Mouse (Mus musculus): ENCODE measurements around the gene Alg10b. TPM values are rescaled to one million over a fixed set of nuclear protein-coding genes. Genes with fewer than 3 reads are reported as not detected.
"Not testable (repeated sequence)": the region's sequence is repeated elsewhere in the genome, so short reads cannot be mapped to it uniquely, and the experiment has no call there.

The Alg10b gene
- polyA plus RNA-seq (2014; fragmentation: Nextera tagmentation; extraction: Ambion mirVana): 49.3 and 49.9 TPM in 2 replicates

DNA sequence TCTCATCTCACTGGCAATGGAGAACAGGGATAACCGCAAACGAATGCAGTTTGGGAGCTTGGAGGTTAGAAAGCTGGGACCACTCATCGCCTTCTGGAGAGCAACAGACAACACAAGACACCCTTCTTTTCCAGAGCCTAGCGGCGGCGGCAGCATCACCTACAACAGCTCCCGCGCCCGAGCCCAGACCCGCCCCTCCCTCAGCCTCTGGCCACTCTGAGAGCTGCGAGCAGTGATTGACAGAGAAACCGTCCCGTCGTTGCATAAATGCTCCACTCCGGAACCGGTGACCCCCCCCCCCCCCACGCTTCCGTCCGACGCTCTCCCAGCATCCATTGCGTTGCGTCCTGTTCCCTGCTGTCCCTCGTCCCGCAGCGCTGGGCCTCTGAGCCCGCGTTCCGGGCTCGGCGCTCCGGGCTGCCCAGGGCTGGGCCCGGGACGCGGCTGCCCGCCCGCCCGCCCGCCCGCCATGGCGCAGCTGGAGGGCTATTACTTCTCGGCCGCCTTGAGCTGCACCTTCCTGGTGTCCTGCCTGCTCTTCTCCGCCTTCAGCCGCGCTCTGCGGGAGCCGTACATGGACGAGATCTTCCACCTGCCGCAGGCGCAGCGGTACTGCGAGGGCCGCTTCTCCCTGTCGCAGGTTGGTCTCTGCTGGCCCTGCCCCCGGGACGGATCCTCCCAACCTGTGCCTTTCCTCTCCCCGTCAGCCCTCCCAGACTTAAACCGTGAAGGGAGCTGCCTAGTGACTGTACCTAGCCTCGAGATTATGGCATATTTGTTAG lies at the start of gene Alg10b:
Gene Alg10b, plus strand, starts transcription at position 343 of the 782 bp plus-strand sequence.
- WGBS: under 1% methylated on average over 41 of the region's 59 CpGs
- no peaks in the 10 kb centered on the region; the same call in 1 of the 2 replicates for H3K36me3 ChIP-seq (ENCODE audit: control insufficient read depth, insufficient read depth, low read length)
- ATAC-seq (ENCODE audit: insufficient read depth, low FRiP score, low TSS enrichment): peak; percentile 99

DNA sequence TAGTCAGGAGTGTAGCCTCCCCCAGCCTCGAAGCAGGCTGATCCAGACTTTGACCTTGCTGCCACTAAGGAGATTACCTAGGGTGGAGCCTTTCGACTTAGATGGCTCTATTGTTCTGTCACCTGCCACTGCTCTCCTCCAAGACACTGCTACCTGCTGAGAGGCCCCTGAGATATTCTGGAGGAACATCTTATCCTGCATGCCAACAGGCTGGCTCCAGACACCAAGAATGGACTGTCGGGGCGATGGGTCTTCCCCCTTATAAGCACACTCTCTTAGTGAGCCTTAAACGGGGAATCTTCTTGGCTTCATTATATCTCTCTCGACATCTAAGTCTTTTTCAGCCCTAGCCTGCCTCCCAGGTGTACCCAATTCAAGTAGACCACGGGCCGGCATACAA lies 41.0 kb upstream of the Alg10b start:
- 77% methylated on average over 8 of the region's 8 CpGs for WGBS
- not testable (repeated sequence) for H3K27me3 ChIP-seq (ENCODE audit: control insufficient read depth, insufficient read depth, low read length); H3K27ac ChIP-seq (ENCODE audit: low read depth, low read length); H3K4me2 ChIP-seq (ENCODE audit: low read depth); H3K36me3 ChIP-seq (ENCODE audit: control insufficient read depth, insufficient read depth, low read length); H3K4me1 ChIP-seq (ENCODE audit: control insufficient read depth, insufficient read depth, low read length); H3K9me3 ChIP-seq (ENCODE audit: control insufficient read depth, low read length); ATAC-seq (ENCODE audit: insufficient read depth, low FRiP score, low TSS enrichment); DNase-seq (ENCODE audit: low spot score); H3K9ac ChIP-seq (ENCODE audit: low read length); H3K4me3 ChIP-seq (ENCODE audit: low read depth, low read length)

More for the DNA sequence above, at the start of gene Alg10b:
- Histone ChIP-seq H3K27ac (ENCODE audit: low read depth, low read length) (peak within 1 kb of the TSS; percentile 76), H3K4me2 (ENCODE audit: low read depth) (peak within 1 kb of the TSS; percentile 69), H3K4me1 (ENCODE audit: control insufficient read depth, insufficient read depth, low read length) (no peaks in the 10 kb centered on the region; the same call in 1 of the 2 replicates), H3K4me3 (ENCODE audit: low read depth, low read length) (peak within 1 kb of the TSS; percentile 68), H3K9me3 (ENCODE audit: control insufficient read depth, low read length) (no peaks in the 10 kb centered on the region), H3K27me3 (ENCODE audit: control insufficient read depth, insufficient read depth, low read length) (no peaks in the 10 kb centered on the region), H3K9ac (ENCODE audit: low read length) (peak within 1 kb of the TSS; percentile 85)
- DNase-seq (ENCODE audit: low spot score): peak; percentile 92

DNA sequence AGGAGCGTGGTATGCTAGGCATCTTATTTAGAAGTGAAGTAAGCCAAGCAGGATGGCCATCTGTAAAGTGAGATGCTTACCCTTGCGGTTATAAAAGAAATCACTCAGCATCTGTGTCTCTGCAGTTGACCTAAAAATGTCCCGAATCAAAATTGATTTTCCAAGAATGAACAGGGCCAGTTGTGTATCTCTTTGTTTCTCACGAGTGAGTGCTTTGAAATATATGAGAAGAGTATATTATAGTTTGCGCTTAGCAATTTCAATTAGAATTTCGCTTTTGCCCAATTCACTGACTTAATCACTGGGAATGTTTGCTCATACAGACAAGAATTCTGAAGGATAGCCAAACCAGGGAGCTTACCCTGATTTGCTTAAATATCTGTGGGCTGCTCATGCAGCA lies 40.6 kb upstream of the Alg10b start:
- ATAC-seq (ENCODE audit: insufficient read depth, low FRiP score, low TSS enrichment): no peak
- H3K4me2 ChIP-seq (ENCODE audit: low read depth): no peak overlapping the region
- no peaks in the 10 kb centered on the region for H3K9me3 ChIP-seq (ENCODE audit: control insufficient read depth, low read length)
- no peaks in the 10 kb centered on the region for H3K27me3 ChIP-seq (ENCODE audit: control insufficient read depth, insufficient read depth, low read length)
- H3K27ac ChIP-seq (ENCODE audit: low read depth, low read length): no peak overlapping the region
- H3K4me3 ChIP-seq (ENCODE audit: low read depth, low read length): no peak overlapping the region
- H3K36me3 ChIP-seq (ENCODE audit: control insufficient read depth, insufficient read depth, low read length): no peaks in the 10 kb centered on the region
- WGBS: 92% methylated on average over 6 of the region's 6 CpGs
- H3K9ac ChIP-seq (ENCODE audit: low read length): no peak overlapping the region
- no peaks in the 10 kb centered on the region for H3K4me1 ChIP-seq (ENCODE audit: control insufficient read depth, insufficient read depth, low read length)
- no peak for DNase-seq (ENCODE audit: low spot score)

DNA sequence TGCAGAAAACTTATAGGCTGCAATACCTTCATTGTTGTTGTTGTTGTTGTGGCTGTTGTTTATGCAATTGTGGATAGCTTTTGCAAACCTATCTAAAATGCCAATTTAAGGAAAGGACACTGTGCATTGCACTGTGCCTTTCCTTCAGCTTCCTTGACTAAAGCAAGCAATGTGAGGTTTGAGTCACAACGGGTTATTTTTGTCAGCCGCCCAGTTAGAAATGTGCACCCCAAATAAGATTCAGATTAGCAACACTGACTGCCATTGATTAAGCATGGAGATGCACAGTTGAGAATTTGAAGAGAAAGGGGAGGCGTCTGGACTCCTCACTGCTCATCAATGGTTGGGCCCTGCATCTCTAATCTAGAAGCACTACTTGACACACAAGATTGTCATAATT lies 39.4 kb upstream of the Alg10b start:
- H3K9ac ChIP-seq (ENCODE audit: low read length): no peak overlapping the region
- H3K4me3 ChIP-seq (ENCODE audit: low read depth, low read length): no peak overlapping the region
- no peak for ATAC-seq (ENCODE audit: insufficient read depth, low FRiP score, low TSS enrichment)
- H3K27ac ChIP-seq (ENCODE audit: low read depth, low read length): no peak overlapping the region
- H3K36me3 ChIP-seq (ENCODE audit: control insufficient read depth, insufficient read depth, low read length): no peaks in the 10 kb centered on the region
- WGBS: 90% methylated on average over 3 of the region's 3 CpGs
- H3K9me3 ChIP-seq (ENCODE audit: control insufficient read depth, low read length): no peaks in the 10 kb centered on the region
- H3K27me3 ChIP-seq (ENCODE audit: control insufficient read depth, insufficient read depth, low read length): no peaks in the 10 kb centered on the region
- H3K4me1 ChIP-seq (ENCODE audit: control insufficient read depth, insufficient read depth, low read length): no peaks in the 10 kb centered on the region
- no peak for DNase-seq (ENCODE audit: low spot score)
- no peak overlapping the region for H3K4me2 ChIP-seq (ENCODE audit: low read depth)

DNA sequence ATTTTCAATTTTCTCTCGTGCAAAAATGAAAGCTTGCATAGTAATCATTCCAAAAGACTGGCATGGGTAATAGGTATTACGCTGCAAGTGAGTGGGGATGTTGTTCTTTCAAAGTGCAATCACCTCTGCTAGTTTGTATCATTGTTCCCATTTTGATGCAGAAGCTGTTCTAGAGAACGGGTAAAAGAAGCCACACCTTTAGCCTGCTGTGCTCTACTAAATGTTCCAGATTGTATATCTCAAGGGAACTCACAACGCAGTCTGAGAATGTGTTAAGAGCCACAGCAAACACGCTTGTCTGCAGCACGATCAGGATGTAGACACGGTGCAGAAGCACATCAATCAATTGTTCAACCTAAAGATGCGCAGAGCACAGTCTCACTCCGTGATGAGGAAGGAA lies 34.6 kb upstream of the Alg10b start:
- H3K4me3 ChIP-seq (ENCODE audit: low read depth, low read length): no peak overlapping the region
- H3K9ac ChIP-seq (ENCODE audit: low read length): no peak overlapping the region
- no peak overlapping the region for H3K4me2 ChIP-seq (ENCODE audit: low read depth)
- no peak overlapping the region for H3K27ac ChIP-seq (ENCODE audit: low read depth, low read length)
- H3K27me3 ChIP-seq (ENCODE audit: control insufficient read depth, insufficient read depth, low read length): no peaks in the 10 kb centered on the region
- H3K36me3 ChIP-seq (ENCODE audit: control insufficient read depth, insufficient read depth, low read length): no peaks in the 10 kb centered on the region
- no peak for DNase-seq (ENCODE audit: low spot score)
- ATAC-seq (ENCODE audit: insufficient read depth, low FRiP score, low TSS enrichment): no peak
- no peaks in the 10 kb centered on the region for H3K4me1 ChIP-seq (ENCODE audit: control insufficient read depth, insufficient read depth, low read length)
- no peaks in the 10 kb centered on the region for H3K9me3 ChIP-seq (ENCODE audit: control insufficient read depth, low read length)
- 88% methylated on average over 9 of the region's 9 CpGs for WGBS

- ATAC-seq (ENCODE audit: insufficient read depth, low FRiP score, low TSS enrichment) (no peak), DNase-seq (ENCODE audit: low spot score) (no peak)
- H3K36me3 ChIP-seq (ENCODE audit: control insufficient read depth, insufficient read depth, low read length): no peaks in the 10 kb centered on the region
- no peak overlapping the region for H3K4me3 ChIP-seq (ENCODE audit: low read depth, low read length)
- H3K27me3 ChIP-seq (ENCODE audit: control insufficient read depth, insufficient read depth, low read length): no peaks in the 10 kb centered on the region
- H3K4me2 ChIP-seq (ENCODE audit: low read depth): no peak overlapping the region
- WGBS: 80% methylated on average over 8 of the region's 8 CpGs
- H3K27ac ChIP-seq (ENCODE audit: low read depth, low read length): no peak overlapping the region
- no peaks in the 10 kb centered on the region for H3K4me1 ChIP-seq (ENCODE audit: control insufficient read depth, insufficient read depth, low read length)
- no peak overlapping the region for H3K9ac ChIP-seq (ENCODE audit: low read length)
- H3K9me3 ChIP-seq (ENCODE audit: control insufficient read depth, low read length): no peaks in the 10 kb centered on the region
Measured at GRCm38 (mm10) chr15:90213946-90214345, 10.2 kb upstream of the Alg10b start.

GRCm38 (mm10) chr15:90214913-90215312 lies 9.2 kb upstream of the Alg10b start:
- no peak overlapping the region for H3K27ac ChIP-seq (ENCODE audit: low read depth, low read length)
- 13% methylated on average over 6 of the region's 6 CpGs for WGBS
- H3K36me3 ChIP-seq (ENCODE audit: control insufficient read depth, insufficient read depth, low read length): no peaks in the 10 kb centered on the region
- peak; percentile 58; the same call in 1 of the 2 replicates for ATAC-seq (ENCODE audit: insufficient read depth, low FRiP score, low TSS enrichment)
- H3K9me3 ChIP-seq (ENCODE audit: control insufficient read depth, low read length): no peaks in the 10 kb centered on the region
- no peak overlapping the region for H3K9ac ChIP-seq (ENCODE audit: low read length)
- H3K4me3 ChIP-seq (ENCODE audit: low read depth, low read length): no peak overlapping the region
- no peak overlapping the region for H3K4me2 ChIP-seq (ENCODE audit: low read depth)
- no peaks in the 10 kb centered on the region for H3K27me3 ChIP-seq (ENCODE audit: control insufficient read depth, insufficient read depth, low read length)
- H3K4me1 ChIP-seq (ENCODE audit: control insufficient read depth, insufficient read depth, low read length): no peaks in the 10 kb centered on the region
- peak; percentile 64 for DNase-seq (ENCODE audit: low spot score)

GRCm38 (mm10) chr15:90225058-90225575 lies 1.0 kb downstream of the Alg10b start:
- 65% methylated on average over 4 of the region's 4 CpGs for WGBS
- Histone ChIP-seq H3K27ac (ENCODE audit: low read depth, low read length) (no peak overlapping the region), H3K4me2 (ENCODE audit: low read depth) (peak overlapping the region; percentile 54), H3K9me3 (ENCODE audit: control insufficient read depth, low read length) (no peaks in the 10 kb centered on the region), H3K27me3 (ENCODE audit: control insufficient read depth, insufficient read depth, low read length) (no peaks in the 10 kb centered on the region), H3K36me3 (ENCODE audit: control insufficient read depth, insufficient read depth, low read length) (peaks cover 3% of the 10 kb centered on the region), H3K4me1 (ENCODE audit: control insufficient read depth, insufficient read depth, low read length) (no peaks in the 10 kb centered on the region; the same call in 1 of the 2 replicates), H3K9ac (ENCODE audit: low read length) (no peak overlapping the region), H3K4me3 (ENCODE audit: low read depth, low read length) (peak overlapping the region; percentile 68)
- ATAC-seq (ENCODE audit: insufficient read depth, low FRiP score, low TSS enrichment) (no peak), DNase-seq (ENCODE audit: low spot score) (peak; percentile 51)

DNA sequence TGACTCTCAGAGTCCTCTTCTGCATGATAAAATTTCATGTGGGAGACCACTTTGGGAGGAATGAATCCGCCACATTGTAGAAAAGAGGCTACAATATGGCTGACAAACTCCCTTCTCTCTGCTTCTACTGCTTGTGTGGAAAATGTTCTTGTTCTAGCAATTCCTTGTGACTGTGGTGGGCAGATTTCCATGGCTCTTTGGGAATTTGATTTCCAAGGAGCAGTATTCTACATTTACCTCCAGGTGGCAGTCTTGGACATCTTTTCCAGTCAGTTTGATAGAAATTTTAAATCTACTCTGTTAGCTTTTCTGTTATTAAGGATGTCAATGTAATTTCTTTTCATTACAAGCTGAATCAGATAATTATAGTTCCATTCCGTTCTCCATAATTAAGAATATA lies 13.5 kb downstream of the Alg10b start:
- no peaks in the 10 kb centered on the region for H3K4me1 ChIP-seq (ENCODE audit: control insufficient read depth, insufficient read depth, low read length)
- H3K27ac ChIP-seq (ENCODE audit: low read depth, low read length): no peak overlapping the region
- H3K4me2 ChIP-seq (ENCODE audit: low read depth): no peak overlapping the region
- 42% methylated on average over 2 of the region's 2 CpGs for WGBS
- H3K9me3 ChIP-seq (ENCODE audit: control insufficient read depth, low read length): no peaks in the 10 kb centered on the region
- no peaks in the 10 kb centered on the region for H3K36me3 ChIP-seq (ENCODE audit: control insufficient read depth, insufficient read depth, low read length)
- ATAC-seq (ENCODE audit: insufficient read depth, low FRiP score, low TSS enrichment) (no peak), DNase-seq (ENCODE audit: low spot score) (peak; percentile 28)
- no peaks in the 10 kb centered on the region for H3K27me3 ChIP-seq (ENCODE audit: control insufficient read depth, insufficient read depth, low read length)
- H3K4me3 ChIP-seq (ENCODE audit: low read depth, low read length): no peak overlapping the region
- H3K9ac ChIP-seq (ENCODE audit: low read length): no peak overlapping the region

All from neural tube, embryonic 11.5 days (tissue).